Mouse (Mus musculus) MEL (cell line): ENCODE data around the gene Rxfp2. TPM values are rescaled to one million over a fixed set of nuclear protein-coding genes. Genes with fewer than 3 reads are reported as not detected.

Experiments
- DNase-seq: peaks from one replicate; pipeline ENCODE4 v3.0.0; 2011; ENCODE audit warnings: low read depth, low spot score
- H3K27ac ChIP-seq: 2 replicates; pipeline ENCODE4 v1.5.1; 2012; ENCODE audit warnings: low read depth, mild to moderate bottlenecking, control low read depth, low read length, moderate library complexity; ENCODE audit not compliant: control insufficient read depth
- H3K27me3 ChIP-seq, 2 experiments: fragments of 150-350 bp in 1 of 2; sonication (generic) in 1 of 2; 2 replicates each; pipeline ENCODE4 v1.6.1; 2012; ENCODE audit warnings: low read length in 2 of 2, mild to moderate bottlenecking in 2 of 2, improper control_type of control experiment in 1 of 2, moderate library complexity in 1 of 2; ENCODE audit not compliant: insufficient read depth in 2 of 2, control insufficient read depth in 1 of 2
- H3K36me3 ChIP-seq, 2 experiments: 2 replicates each; pipeline ENCODE4 v1.6.1; 2012 to 2014; ENCODE audit warnings: low read length in 2 of 2, improper control_type of control experiment in 1 of 2, inconsistent platforms in 1 of 2, mild to moderate bottlenecking in 1 of 2; ENCODE audit not compliant: insufficient read depth in 2 of 2, control insufficient read depth in 1 of 2
- H3K4me1 ChIP-seq, 2 experiments: fragments of 150-350 bp in 1 of 2; sonication (generic) in 1 of 2; 2 replicates each; pipeline ENCODE4 v1.6.1; 2012; ENCODE audit warnings: low read length in 2 of 2, improper control_type of control experiment in 1 of 2, mild to moderate bottlenecking in 1 of 2; ENCODE audit not compliant: insufficient read depth in 2 of 2, control insufficient read depth in 1 of 2
- H3K4me3 ChIP-seq, 2 experiments: fragments of 150-350 bp in 1 of 2; sonication (generic) in 1 of 2; 2 replicates each; pipeline ENCODE4 v1.5.1; 2012; ENCODE audit warnings: low read depth in 2 of 2, low read length in 2 of 2, mild to moderate bottlenecking in 2 of 2, moderate library complexity in 2 of 2, control low read depth in 1 of 2, improper control_type of control experiment in 1 of 2; ENCODE audit not compliant: control insufficient read depth in 1 of 2, insufficient read depth in 1 of 2
- H3K79me2 ChIP-seq: 2 replicates; pipeline ENCODE4 v1.6.1; 2012; ENCODE audit warnings: mild to moderate bottlenecking, low read length, moderate library complexity; ENCODE audit not compliant: control insufficient read depth, poor library complexity, insufficient read depth
- H3K9ac ChIP-seq: 2 replicates; pipeline ENCODE4 v1.6.1; 2012; ENCODE audit warnings: low read depth, mild to moderate bottlenecking, control low read depth, low read length, moderate library complexity; ENCODE audit not compliant: control insufficient read depth, poor library complexity, severe bottlenecking
- H3K9me3 ChIP-seq: fragments of 150-350 bp; sonication (generic); replicated peaks from 2 replicates; pipeline ENCODE4 v1.6.1; 2012; ENCODE audit warnings: mild to moderate bottlenecking, low read length, improper control_type of control experiment, moderate library complexity; ENCODE audit not compliant: insufficient read depth
- CHD1 ChIP-seq: IDR thresholded peaks from 2 replicates; pipeline ENCODE4 v1.6.1; 2012; ENCODE audit warnings: low read depth, mild to moderate bottlenecking, inconsistent platforms, low read length, improper control_type of control experiment
- E2F4 ChIP-seq: IDR thresholded peaks from 2 replicates; pipeline ENCODE4 v1.6.1; 2011; ENCODE audit warnings: low read depth, low read length, improper control_type of control experiment, borderline replicate concordance
- ETS1 ChIP-seq: IDR thresholded peaks from 2 replicates; pipeline ENCODE4 v1.6.1; 2012; ENCODE audit warnings: low read depth, mild to moderate bottlenecking, inconsistent platforms, low read length, improper control_type of control experiment, moderate library complexity
- GABPA ChIP-seq: IDR thresholded peaks from 2 replicates; pipeline ENCODE4 v1.6.1; 2012; ENCODE audit warnings: low read depth, mild to moderate bottlenecking, inconsistent platforms, low read length, improper control_type of control experiment, moderate library complexity
- GATA1 ChIP-seq: IDR thresholded peaks from 2 replicates; pipeline ENCODE4 v1.6.1; 2011; ENCODE audit warnings: low read depth, low read length, improper control_type of control experiment
- KAT2A ChIP-seq: conservative IDR thresholded peaks from 2 replicates; pipeline ENCODE4 v1.6.1; 2012; ENCODE audit warnings: low read depth, low read length, improper control_type of control experiment, inconsistent platforms
- MAFK ChIP-seq: IDR thresholded peaks from 2 replicates; pipeline ENCODE4 v1.6.1; 2011; ENCODE audit warnings: low read depth, mild to moderate bottlenecking, low read length, improper control_type of control experiment, borderline replicate concordance
- MEF2A ChIP-seq: IDR thresholded peaks from 2 replicates; pipeline ENCODE4 v1.6.1; 2014; ENCODE audit warnings: low read depth, mild to moderate bottlenecking, inconsistent platforms, low read length, improper control_type of control experiment; ENCODE audit not compliant: poor library complexity, insufficient replicate concordance, severe bottlenecking; ENCODE audit errors: extremely low read depth
- MYB ChIP-seq: IDR thresholded peaks from 2 replicates; pipeline ENCODE4 v1.6.1; 2011; ENCODE audit warnings: mild to moderate bottlenecking, low read depth, low read length, improper control_type of control experiment
- ZC3H11A ChIP-seq: IDR thresholded peaks from 2 replicates; pipeline ENCODE4 v1.6.1; 2012; ENCODE audit warnings: low read depth, mild to moderate bottlenecking, inconsistent platforms, low read length, improper control_type of control experiment
- ZMIZ1 ChIP-seq: IDR thresholded peaks from 2 replicates; pipeline ENCODE4 v1.6.1; 2012; ENCODE audit warnings: low read depth, mild to moderate bottlenecking, inconsistent platforms, low read length, improper control_type of control experiment, moderate library complexity
- polyA plus RNA-seq, 2 experiments: library from polyadenylated mRNA; stranded (reverse) in 1 of 2; unstranded in 1 of 2; fragments of >175 nt in 1 of 2; fragments of >200 nt in 1 of 2; gene quantifications; 2 replicates each; pipeline versions ENCODE4 v1.2.1 to v1.2.4; 2012; ENCODE audit warnings: low replicate concordance in 2 of 2, low read depth in 1 of 2; ENCODE audit not compliant: insufficient read length in 2 of 2, insufficient read depth in 1 of 2, missing spikeins in 1 of 2
- total RNA-seq: library from RNA; depleted of rRNA; stranded (reverse); fragments of 300-350 nt; gene quantifications from 2 replicates; pipeline ENCODE4 v1.2.3, GENCODE M21; 2012

The Rxfp2 gene
- total and polyA plus RNA-seq, 3 experiments = not detected

DNA sequence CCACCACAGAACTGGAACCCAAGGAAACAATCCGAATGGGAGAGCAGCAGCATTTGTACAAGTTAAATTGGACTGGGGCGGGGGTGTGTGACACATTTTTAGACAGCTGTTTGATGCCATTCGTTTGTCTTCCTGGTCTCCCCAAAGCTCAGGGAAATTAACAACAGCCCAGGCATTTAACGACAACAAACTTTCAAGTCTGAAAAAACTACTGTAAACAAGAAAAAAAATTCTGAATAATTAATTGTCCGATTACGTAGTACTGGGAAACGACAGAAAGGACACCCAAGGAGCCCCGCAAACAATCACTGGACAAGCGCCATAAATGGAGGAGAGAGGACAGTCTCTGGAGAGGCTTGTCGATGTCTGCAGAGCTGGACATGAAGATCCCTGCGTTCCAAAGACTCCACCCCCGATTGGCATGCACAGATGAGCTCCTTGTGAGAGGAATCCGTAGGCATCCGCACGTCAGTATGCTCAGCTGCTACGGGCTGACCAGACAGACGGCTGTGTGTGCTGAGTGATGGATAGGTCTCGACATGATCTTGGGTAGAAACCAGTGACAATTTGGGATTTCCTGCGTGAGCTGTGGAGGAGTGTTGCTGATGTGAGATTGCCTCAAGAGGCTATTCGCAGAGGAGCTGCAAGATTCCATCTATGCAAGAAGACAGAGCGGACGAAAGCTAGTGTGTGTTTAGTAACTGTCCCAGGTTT is 21.0 kb upstream of the Rxfp2 start:
- H3K27me3 ChIP-seq = no peaks in the 10 kb centered on the region
- H3K4me1 ChIP-seq = no peaks in the 10 kb centered on the region
- H3K79me2 ChIP-seq = no peaks in the 10 kb centered on the region
- no peak overlapping the region for H3K9ac ChIP-seq
- no peak for DNase-seq
- TF ChIP-seq GATA1 (no peak), CHD1 (no peak), MEF2A (no peak), ETS1 (no peak), E2F4 (no peak), MYB (no peak), GABPA (no peak)
- no peaks in the 10 kb centered on the region for H3K36me3 ChIP-seq
- no peak overlapping the region for H3K27ac ChIP-seq
- no peaks in the 10 kb centered on the region; the same call in 1 of the 2 replicates for H3K9me3 ChIP-seq
- H3K4me3 ChIP-seq = no peak overlapping the region

DNA sequence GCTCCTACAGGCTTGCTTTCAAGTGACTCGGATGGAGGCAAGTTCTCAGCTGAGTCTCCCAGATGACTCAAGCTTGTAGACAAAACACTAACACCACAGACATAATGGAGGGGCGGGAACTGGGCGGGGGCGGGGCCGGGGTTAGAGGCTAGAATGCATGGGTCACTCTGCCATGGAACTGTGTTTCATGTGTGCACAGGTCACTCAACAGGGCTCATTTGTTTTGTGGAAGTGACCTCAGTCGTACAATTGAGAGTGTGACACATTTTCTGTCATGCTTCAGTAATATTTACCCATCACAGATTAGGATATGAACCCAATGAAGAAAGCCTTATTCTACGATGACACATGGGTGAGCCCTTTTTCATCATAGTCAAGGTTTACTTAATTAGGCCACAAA is 20.2 kb upstream of the Rxfp2 start:
- no peaks in the 10 kb centered on the region; the same call in 1 of the 2 replicates for H3K9me3 ChIP-seq
- H3K9ac ChIP-seq = no peak overlapping the region
- no peaks in the 10 kb centered on the region for H3K4me1 ChIP-seq
- no peaks in the 10 kb centered on the region for H3K36me3 ChIP-seq
- no peak overlapping the region for H3K27ac ChIP-seq
- DNase-seq = no peak
- no peak overlapping the region for H3K4me3 ChIP-seq
- H3K79me2 ChIP-seq = no peaks in the 10 kb centered on the region
- no peak for TF ChIP-seq ZMIZ1
- TF ChIP-seq KAT2A = no peak
- no peak for TF ChIP-seq ZC3H11A
- TF ChIP-seq ETS1 = no peak
- no peaks in the 10 kb centered on the region for H3K27me3 ChIP-seq

DNA sequence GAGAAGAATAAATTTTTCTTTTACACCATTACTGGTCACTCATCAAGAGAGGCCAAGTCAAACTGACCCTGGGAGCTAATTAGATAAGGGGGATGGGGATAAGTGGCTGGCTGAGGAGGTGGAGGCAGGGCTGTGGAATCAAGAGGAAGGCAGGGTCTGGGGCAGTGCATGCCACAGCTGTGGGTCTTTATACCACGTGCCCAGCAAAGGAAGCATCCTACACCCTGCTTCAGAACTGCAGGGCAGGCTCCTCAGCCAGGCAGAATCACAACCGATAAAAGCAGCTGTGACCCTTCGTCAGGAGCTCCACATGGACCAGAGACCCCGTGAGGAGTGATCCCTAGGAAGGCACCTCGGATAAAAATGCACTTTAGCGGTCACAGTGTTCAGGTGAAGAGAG is 13.1 kb upstream of the Rxfp2 start:
- TF ChIP-seq MAFK = no peak
- H3K9ac ChIP-seq = no peak overlapping the region
- no peaks in the 10 kb centered on the region for H3K9me3 ChIP-seq
- no peak overlapping the region for H3K27ac ChIP-seq
- no peaks in the 10 kb centered on the region for H3K4me1 ChIP-seq
- H3K27me3 ChIP-seq = no peaks in the 10 kb centered on the region
- H3K4me3 ChIP-seq = no peak overlapping the region
- H3K36me3 ChIP-seq = no peaks in the 10 kb centered on the region
- no peak for DNase-seq
- H3K79me2 ChIP-seq = no peaks in the 10 kb centered on the region
